Mouse (Mus musculus): ENCODE measurements around the gene Trpm4.
A peak's percentile ranks its signal among the peaks of the same experiment; 100 is the strongest.

Gene Trpm4

GRCm38 (mm10) chr7:45346905-45347304, 13.3 kb upstream of the Trpm4 start:
- DNase-seq (ENCODE audit: low spot score), result no peak

GRCm38 (mm10) chr7:45343543-45343942, 10.0 kb upstream of the Trpm4 start:
- DNase-seq (ENCODE audit: low spot score), result no peak

- DNase-seq (ENCODE audit: low spot score), result no peak
Measured at GRCm38 (mm10) chr7:45342081-45342480, 8.5 kb upstream of the Trpm4 start.

GRCm38 (mm10) chr7:45341303-45341702, 7.7 kb upstream of the Trpm4 start:
- DNase-seq (ENCODE audit: low spot score), result peak; percentile 82

DNA sequence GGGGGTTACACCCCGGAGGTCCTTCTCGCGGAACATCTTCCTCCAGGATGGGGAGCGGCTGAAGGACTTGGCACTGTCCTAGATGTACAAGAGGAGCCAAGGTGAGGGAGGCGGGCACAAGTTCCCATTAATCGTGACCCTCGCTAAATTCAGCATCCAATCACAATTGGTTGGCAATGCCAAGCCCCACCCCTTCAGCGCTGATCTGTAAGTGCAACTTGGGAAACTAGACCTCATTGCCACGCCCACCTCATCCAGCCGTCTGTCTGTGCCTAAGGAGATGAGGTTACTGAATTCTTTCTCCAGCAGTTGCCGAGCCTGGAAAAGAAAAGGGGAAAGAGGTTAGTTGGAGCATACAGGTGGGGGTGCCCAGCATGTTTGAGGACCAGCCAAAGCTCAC, 7.1 kb upstream of the Trpm4 start:
- DNase-seq (ENCODE audit: low spot score), result no peak

DNA sequence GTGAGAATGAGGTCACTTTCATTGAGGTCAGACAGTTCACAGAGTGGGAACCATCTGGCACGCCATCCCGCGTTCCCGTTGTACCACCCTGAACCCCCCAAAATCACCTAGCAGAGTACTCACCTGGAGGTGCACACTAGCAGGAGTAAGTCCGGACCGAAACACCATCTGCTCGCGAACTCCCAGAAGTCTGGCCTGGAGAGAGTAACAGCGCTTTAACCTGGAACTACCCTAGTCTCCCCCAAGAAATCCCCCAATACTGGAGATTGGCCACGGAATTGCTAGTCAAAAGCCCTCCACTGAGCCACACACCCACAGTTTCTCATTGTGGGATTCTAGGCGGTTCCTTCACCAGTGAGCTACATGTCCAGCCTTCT, 6.5 kb upstream of the Trpm4 start:
- no peak for DNase-seq (ENCODE audit: low spot score)

DNA sequence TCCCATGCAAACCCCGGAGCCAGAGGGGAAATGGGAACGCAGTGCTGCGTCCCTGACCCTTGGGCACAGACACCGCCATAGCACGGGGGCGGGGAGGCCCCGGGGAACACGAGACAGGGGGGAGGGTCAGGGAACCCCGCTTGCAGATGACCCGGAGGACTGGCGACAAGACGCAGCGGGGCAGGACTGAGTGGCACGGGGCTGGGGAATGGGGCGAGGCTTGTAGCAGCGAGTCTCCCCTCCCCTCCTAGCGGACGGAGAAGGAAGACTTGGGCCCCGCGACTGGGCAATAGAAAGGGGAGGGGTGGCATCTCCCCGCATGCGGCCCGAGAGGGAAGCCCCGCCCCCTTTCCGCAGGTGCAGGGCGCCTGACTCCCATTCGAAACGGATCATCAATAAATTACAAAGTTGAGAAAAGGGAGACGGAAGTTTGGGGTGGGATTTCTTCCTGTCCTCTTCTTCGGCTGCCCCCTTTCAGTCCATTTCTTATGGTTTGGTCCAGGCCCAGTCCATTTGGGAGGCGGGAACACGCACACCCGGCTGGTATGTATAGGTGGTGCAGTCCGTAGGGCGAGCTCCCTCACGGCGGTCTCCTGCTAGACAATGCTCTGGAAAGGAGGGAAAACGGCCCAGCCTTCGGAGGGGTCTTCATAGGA, 6.0 kb upstream of the Trpm4 start:
- no peak for DNase-seq (ENCODE audit: low spot score)

- no peak for DNase-seq (ENCODE audit: low spot score)
Measured at GRCm38 (mm10) chr7:45338161-45338911, 4.8 kb upstream of the Trpm4 start.

DNA sequence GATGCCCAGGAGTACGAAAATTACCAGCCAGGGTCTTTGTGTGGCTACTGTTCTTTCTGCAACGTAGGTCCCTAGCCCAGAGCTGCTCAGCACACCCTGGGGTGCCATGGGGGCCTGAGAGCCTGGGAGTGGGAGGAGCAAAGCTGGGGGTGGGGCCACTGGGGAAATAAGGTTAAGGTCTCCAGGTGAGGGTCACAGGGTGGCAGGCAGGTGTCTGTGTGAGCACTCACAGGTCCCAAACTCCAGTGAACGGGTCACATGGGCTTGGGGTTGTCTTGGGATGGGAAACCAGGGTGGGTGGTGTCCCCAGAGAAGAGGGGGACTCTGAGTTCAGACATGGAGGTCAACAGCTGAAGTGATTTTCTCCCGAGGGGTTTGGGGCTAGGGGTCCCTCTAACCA, 3.9 kb upstream of the Trpm4 start:
- DNase-seq (ENCODE audit: low spot score), result no peak

- no peak for DNase-seq (ENCODE audit: low spot score)
Measured at GRCm38 (mm10) chr7:45336319-45336718, 2.7 kb upstream of the Trpm4 start.

DNA sequence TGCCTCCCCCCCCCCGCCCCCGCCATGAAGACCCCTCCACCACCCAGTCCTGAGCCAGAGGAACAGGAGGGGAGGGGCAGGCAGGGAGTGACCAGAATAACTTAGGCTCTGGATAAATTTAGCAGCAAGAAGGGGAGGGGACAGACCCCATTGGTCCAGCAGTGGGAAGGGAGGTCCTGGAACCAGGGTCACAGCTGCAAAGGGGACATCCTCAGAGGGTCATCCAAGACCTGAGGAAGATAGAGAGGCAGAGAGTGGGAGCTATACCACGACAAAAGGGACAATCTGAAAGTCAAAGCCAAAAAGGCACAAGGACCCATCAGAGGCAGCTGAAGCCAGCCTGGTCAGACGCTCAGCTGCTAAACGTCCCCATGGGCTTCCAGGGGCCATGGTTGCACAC, 1.5 kb upstream of the Trpm4 start, which contains the start of gene Hrc:
Gene Hrc (plus strand): TSS at position 235 of the 400 bp plus-strand sequence.
- DNase-seq (ENCODE audit: low spot score), result no peak

GRCm38 (mm10) chr7:45334605-45335004, 1.0 kb upstream of the Trpm4 start:
- no peak for DNase-seq (ENCODE audit: low spot score)

DNA sequence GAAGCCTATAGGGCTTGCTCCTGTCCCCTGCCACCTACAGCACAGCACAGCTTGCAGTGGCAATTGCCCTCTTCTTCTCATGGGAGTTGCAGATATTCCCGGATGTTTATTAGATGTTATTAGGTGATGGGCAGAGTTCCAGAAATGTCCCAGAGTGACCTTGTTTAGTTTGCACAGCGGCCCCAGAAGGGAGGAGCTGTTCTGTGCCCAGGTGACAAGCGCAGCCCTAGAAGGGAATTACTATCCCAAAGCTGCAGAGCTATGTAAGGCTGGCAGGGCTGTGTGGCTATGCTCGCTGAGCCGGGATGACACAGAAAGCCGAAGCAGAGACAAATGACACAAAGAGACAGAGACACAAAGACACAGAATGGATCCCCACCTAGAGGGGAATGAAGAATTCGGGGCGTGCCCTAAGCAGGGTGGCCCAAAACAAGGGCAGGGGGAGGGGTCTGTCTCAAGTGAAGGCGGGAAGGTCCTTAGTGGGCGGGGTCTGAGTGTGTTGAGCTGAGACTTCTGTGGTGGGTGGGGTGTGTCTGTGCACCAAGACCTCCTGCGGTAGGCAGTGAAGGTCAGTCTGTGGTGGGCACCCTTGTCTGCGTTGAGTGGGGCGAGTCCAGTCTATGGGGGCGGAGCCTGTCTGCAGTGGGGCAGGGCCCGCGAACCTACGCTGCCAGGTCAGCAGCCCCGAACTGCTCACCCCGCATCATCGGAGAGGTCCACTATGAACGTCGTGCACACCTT, 725 bp downstream of the Trpm4 start:
- DNase-seq (ENCODE audit: low spot score), result no peak

- DNase-seq (ENCODE audit: low spot score), result no peak
Measured at GRCm38 (mm10) chr7:45331502-45331901, 2.1 kb downstream of the Trpm4 start.

- DNase-seq (ENCODE audit: low spot score), result no peak
Measured at GRCm38 (mm10) chr7:45328841-45329475, 4.6 kb downstream of the Trpm4 start.

DNA sequence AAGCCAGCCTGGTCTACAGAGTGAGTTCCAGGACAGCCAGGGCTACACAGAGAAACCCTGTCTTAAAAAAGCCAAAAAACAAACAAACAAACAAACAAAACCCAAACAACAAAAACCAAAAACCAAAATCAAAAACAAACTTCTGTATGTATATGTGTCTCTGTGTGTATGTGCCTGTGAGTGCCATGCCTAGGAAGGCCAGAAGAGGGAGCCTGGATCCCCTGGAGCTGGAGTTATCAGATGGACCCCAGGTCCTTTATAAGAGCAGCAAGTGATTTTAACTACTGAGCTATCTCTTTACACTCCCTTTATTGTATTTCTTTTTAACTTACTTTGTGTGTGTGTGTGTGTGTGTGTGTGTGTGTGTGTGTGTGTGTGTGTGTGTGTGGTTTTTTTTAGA, 7.8 kb downstream of the Trpm4 start:
- DNase-seq (ENCODE audit: low spot score), result no peak

DNA sequence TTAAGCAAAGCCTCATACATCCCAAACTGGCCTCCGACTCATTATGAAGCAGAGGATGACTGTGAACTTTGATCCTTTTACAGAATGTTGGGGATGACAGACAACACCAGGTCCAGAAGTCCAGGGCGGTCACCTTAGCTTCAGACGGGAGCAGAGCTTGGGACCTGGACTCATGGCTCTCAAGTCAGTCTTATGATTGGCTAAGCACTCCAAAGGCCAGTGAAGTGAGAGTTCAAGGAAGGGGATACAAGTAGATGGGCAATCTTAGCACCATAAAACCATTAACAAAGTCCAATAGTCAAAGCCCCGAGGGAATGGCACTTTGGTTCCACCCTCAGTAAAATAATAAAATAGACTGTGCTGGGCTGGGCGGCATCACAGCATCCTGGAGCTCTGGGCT, 10.5 kb downstream of the Trpm4 start:
- no peak for DNase-seq (ENCODE audit: low spot score)

- no peak for DNase-seq (ENCODE audit: low spot score)
Measured at GRCm38 (mm10) chr7:45322245-45322644, 11.3 kb downstream of the Trpm4 start.

DNA sequence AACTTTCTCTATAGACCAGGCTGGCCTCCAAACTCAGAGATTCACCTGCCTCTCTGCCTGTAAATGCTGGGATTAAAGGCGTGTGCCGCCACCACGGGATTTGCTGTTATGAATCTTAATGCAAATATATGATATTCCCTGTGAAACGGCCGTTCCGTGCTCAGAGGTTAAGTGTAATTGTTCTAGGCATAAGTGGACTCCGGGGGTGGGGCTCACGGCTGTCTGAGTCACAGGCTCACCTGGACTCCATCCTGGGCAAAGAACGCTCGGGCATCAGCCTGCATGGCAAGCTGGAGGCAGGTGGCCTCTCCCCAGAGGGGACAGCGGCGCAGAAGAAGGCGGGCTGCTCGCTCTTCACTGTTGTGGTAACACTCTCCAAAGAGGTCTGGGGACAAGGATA, 17.0 kb downstream of the Trpm4 start:
- DNase-seq (ENCODE audit: low spot score), result no peak

- DNase-seq (ENCODE audit: low spot score), result no peak
Measured at GRCm38 (mm10) chr7:45315182-45315701, 18.3 kb downstream of the Trpm4 start.

DNA sequence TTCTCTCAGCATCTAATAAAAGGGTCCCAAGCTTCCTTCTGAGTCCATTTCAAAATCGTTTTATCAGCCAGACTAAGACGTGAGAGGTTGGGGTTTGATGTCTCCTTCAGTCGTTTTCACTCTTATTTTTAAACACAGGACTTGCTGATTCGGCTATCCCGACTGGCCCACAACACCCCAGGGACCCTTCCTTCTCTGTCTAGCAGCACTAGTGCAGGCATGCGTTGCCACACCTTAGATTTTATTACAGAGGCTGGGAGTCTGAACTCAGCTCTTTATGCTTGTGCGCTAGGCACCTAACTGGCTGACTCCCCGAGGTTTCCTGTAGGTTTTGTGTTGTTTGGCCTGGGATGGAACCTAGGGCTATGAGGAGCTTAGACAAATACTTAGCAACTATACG, 20.1 kb downstream of the Trpm4 start:
- no peak for DNase-seq (ENCODE audit: low spot score)

GRCm38 (mm10) chr7:45312686-45313453, 20.7 kb downstream of the Trpm4 start:
- no peak for DNase-seq (ENCODE audit: low spot score)
